9 mouse cellular contexts compared by ENCODE assay signal in the genomic region with DNA sequence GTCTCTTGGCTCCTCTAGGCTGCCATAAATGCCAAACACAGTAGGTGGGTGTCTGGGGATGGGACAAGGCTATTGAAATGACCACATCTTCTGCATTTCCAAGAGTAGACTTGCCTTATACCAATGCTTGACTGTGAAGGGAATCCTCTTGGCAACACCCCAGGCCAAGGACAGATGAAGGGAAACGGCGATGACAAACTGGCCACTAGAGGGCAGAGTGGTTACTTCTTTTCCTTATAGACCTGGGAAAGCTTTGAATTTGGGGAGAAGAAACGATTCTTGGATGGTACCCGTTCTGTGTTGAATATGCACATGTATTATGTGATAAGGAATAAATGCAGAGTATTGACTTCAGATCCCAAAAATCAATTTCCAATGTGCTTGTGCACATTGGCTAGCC. TPM values are rescaled to one million over a fixed set of nuclear protein-coding genes. Genes with fewer than 3 reads are reported as not detected.
DNase-seq lines count a peak whose midpoint lies in the region; ATAC-seq and TF ChIP-seq lines count a peak whose summit lies in the region.
"Had no signal": no experiment of that assay in that cellular context is flagged by ENCODE, and none has a peak within 500 bp of the region (broad histone marks: within the 10 kb centered on the region; RNA-seq: fewer than 3 reads in every experiment).

No protein-coding gene starts in this region.

- no peak overlapping the region for H3K4me2 ChIP-seq in hindbrain, embryonic 11.5 days (replicated peaks; ENCODE audit: low read depth, low read length)
- no peak overlapping the region for H3K4me2 ChIP-seq in hindbrain, embryonic 16.5 days (ENCODE audit: low read length)
- H3K4me2 ChIP-seq in embryonic facial prominence, embryonic 11.5 days (ENCODE audit: low read depth, low read length): no peak overlapping the region
- no peak overlapping the region for H3K4me2 ChIP-seq in midbrain, postnatal 0 days (ENCODE audit: low read depth, low read length, poor library complexity, severe bottlenecking)
- H3K4me2 ChIP-seq: midbrain, embryonic 12.5 days had no signal

- no peaks in the 10 kb centered on the region for H3K4me1 ChIP-seq in hindbrain, embryonic 11.5 days (replicated peaks; ENCODE audit: control insufficient read depth, insufficient read depth, low read length)
- H3K4me1 ChIP-seq in hindbrain, embryonic 16.5 days (ENCODE audit: control insufficient read depth, insufficient read depth, low read depth, low read length): peaks cover 13% of the 10 kb centered on the region
- no peaks in the 10 kb centered on the region for H3K4me1 ChIP-seq in embryonic facial prominence, embryonic 11.5 days (ENCODE audit: control insufficient read depth, insufficient read depth, low read length)
- H3K4me1 ChIP-seq in midbrain, postnatal 0 days (ENCODE audit: insufficient read depth, low read length): no peaks in the 10 kb centered on the region
- peaks cover 2% of the 10 kb centered on the region; the same call in 1 of the 2 replicates for H3K4me1 ChIP-seq in testis, adult 2 months (ENCODE audit: control insufficient read depth, insufficient read depth, low read length)

- H3K4me3 ChIP-seq in hindbrain, embryonic 11.5 days (ENCODE audit: low read depth, low read length): no peak overlapping the region
- H3K4me3 ChIP-seq in hindbrain, embryonic 16.5 days (ENCODE audit: low read length): no peak overlapping the region
- no peak overlapping the region for H3K4me3 ChIP-seq in embryonic facial prominence, embryonic 11.5 days (ENCODE audit: low read depth, low read length)
- no peak overlapping the region for H3K4me3 ChIP-seq in midbrain, postnatal 0 days (ENCODE audit: low read depth, low read length)
- H3K4me3 ChIP-seq in testis, adult 2 months (ENCODE audit: control insufficient read depth, low read depth, low read length): no peak overlapping the region
- H3K4me3 ChIP-seq: midbrain, embryonic 12.5 days had no signal

- peak; percentile 83 for DNase-seq in hindbrain, embryonic 11.5 days (ENCODE audit: low spot score)
- DNase-seq in adrenal gland, postnatal 36 days: peak; percentile 62 to 74
- DNase-seq in embryonic facial prominence, embryonic 11.5 days (ENCODE audit: low spot score): peak; percentile 83
- peak; percentile 52 to 69 for DNase-seq in heart, postnatal 36 days
- peak; percentile 77 to 86 for DNase-seq in left cerebral cortex, adult 18-20 months (ENCODE audit: low spot score in 2 of 2)
- peak; percentile 93 for DNase-seq in midbrain, postnatal 0 days (ENCODE audit: low spot score)

- intact Hi-C loops in heart, postnatal 36 days (cut with DNase I): loop anchor here (1.0 kb wide), 3 partner anchors 118 to 514 kb away; no protein-coding TSS in a partner anchor

- no peaks in the 10 kb centered on the region for H3K36me3 ChIP-seq in hindbrain, embryonic 11.5 days (ENCODE audit: control insufficient read depth, insufficient read depth, low read length)
- no peaks in the 10 kb centered on the region for H3K36me3 ChIP-seq in hindbrain, embryonic 16.5 days (ENCODE audit: control insufficient read depth, insufficient read depth, low read length)
- H3K36me3 ChIP-seq in embryonic facial prominence, embryonic 11.5 days (replicated peaks; ENCODE audit: control insufficient read depth, insufficient read depth, low read depth, low read length): no peaks in the 10 kb centered on the region
- no peaks in the 10 kb centered on the region for H3K36me3 ChIP-seq in midbrain, postnatal 0 days (ENCODE audit: insufficient read depth, low read length)
- no peaks in the 10 kb centered on the region for H3K36me3 ChIP-seq in testis, adult 2 months (ENCODE audit: control insufficient read depth, insufficient read depth, low read length)
- H3K36me3 ChIP-seq: midbrain, embryonic 12.5 days had no signal

- 10% methylated on average over 4 of the region's 4 CpGs for WGBS in hindbrain, embryonic 11.5 days
- 2% methylated on average over 4 of the region's 4 CpGs for WGBS in hindbrain, embryonic 16.5 days
- WGBS in embryonic facial prominence, embryonic 11.5 days: 13% methylated on average over 4 of the region's 4 CpGs
- 3% methylated on average over 4 of the region's 4 CpGs for WGBS in midbrain, postnatal 0 days

- no peak overlapping the region for H3K9ac ChIP-seq in hindbrain, embryonic 11.5 days (ENCODE audit: low read depth, low read length)
- H3K9ac ChIP-seq in hindbrain, embryonic 16.5 days (ENCODE audit: low read depth, low read length): no peak overlapping the region
- no peak overlapping the region for H3K9ac ChIP-seq in embryonic facial prominence, embryonic 11.5 days (replicated peaks; ENCODE audit: low read length)
- H3K9ac ChIP-seq in midbrain, postnatal 0 days (replicated peaks; ENCODE audit: low read length, poor library complexity, severe bottlenecking): no peak overlapping the region
- H3K9ac ChIP-seq: midbrain, embryonic 12.5 days had no signal

- no peaks in the 10 kb centered on the region for H3K27me3 ChIP-seq in hindbrain, embryonic 11.5 days (ENCODE audit: control insufficient read depth, insufficient read depth, low read length)
- no peaks in the 10 kb centered on the region for H3K27me3 ChIP-seq in hindbrain, embryonic 16.5 days (replicated peaks; ENCODE audit: control insufficient read depth, insufficient read depth, low read length)
- H3K27me3 ChIP-seq in embryonic facial prominence, embryonic 11.5 days (ENCODE audit: control insufficient read depth, insufficient read depth, low read length): no peaks in the 10 kb centered on the region
- H3K27me3 ChIP-seq in midbrain, postnatal 0 days (ENCODE audit: insufficient read depth, low read length): no peaks in the 10 kb centered on the region
- H3K27me3 ChIP-seq in testis, adult 2 months (ENCODE audit: control insufficient read depth, insufficient read depth, low read length): no peaks in the 10 kb centered on the region

- TF ChIP-seq POLR2A in testis, adult 2 months (IDR thresholded peaks at IDR 0.05; ENCODE audit: control insufficient read depth, low read depth, low read length): no peak

- no peaks in the 10 kb centered on the region for H3K9me3 ChIP-seq in hindbrain, embryonic 11.5 days (ENCODE audit: control insufficient read depth, low read length)
- H3K9me3 ChIP-seq in hindbrain, embryonic 16.5 days (ENCODE audit: control insufficient read depth, low read length): no peaks in the 10 kb centered on the region
- no peaks in the 10 kb centered on the region for H3K9me3 ChIP-seq in embryonic facial prominence, embryonic 11.5 days (replicated peaks; ENCODE audit: control insufficient read depth, low read length)
- H3K9me3 ChIP-seq in midbrain, postnatal 0 days (ENCODE audit: low read length): no peaks in the 10 kb centered on the region
- H3K9me3 ChIP-seq: midbrain, embryonic 12.5 days had no signal

- H3K27ac ChIP-seq in hindbrain, embryonic 11.5 days (ENCODE audit: low read depth, low read length): no peak overlapping the region
- no peak overlapping the region for H3K27ac ChIP-seq in hindbrain, embryonic 16.5 days (ENCODE audit: low read depth, low read length)
- H3K27ac ChIP-seq in embryonic facial prominence, embryonic 11.5 days (replicated peaks; ENCODE audit: low read depth, low read length): no peak overlapping the region
- no peak overlapping the region for H3K27ac ChIP-seq in midbrain, postnatal 0 days (ENCODE audit: low read depth, low read length)
- no peak overlapping the region for H3K27ac ChIP-seq in testis, adult 2 months (ENCODE audit: control insufficient read depth, insufficient read depth, low read depth, low read length)
- H3K27ac ChIP-seq: midbrain, embryonic 12.5 days had no signal

- peak; percentile 83 for TF ChIP-seq CTCF in midbrain, postnatal 0 days (IDR thresholded peaks at IDR 0.05)
- TF ChIP-seq CTCF in testis, adult 2 months (IDR thresholded peaks at IDR 0.05; ENCODE audit: control insufficient read depth, insufficient read depth, insufficient replicate concordance, low read depth, low read length): peak; percentile 62; the same call in 1 of the 2 replicates

- no peak for ATAC-seq in hindbrain, embryonic 11.5 days (ENCODE audit: low FRiP score)
- no peak for ATAC-seq in hindbrain, embryonic 16.5 days
- no peak for ATAC-seq in embryonic facial prominence, embryonic 11.5 days (replicated peaks; ENCODE audit: insufficient number of reproducible peaks, low FRiP score, low TSS enrichment, low read depth)
- ATAC-seq in midbrain, postnatal 0 days (ENCODE audit: low FRiP score): no peak

RNA-seq across cellular contexts. Expression of a gene that starts 50.8 kb away (rescaled TPM):
- polyA plus RNA-seq in hindbrain, embryonic 11.5 days (2014; fragmentation: Nextera tagmentation; extraction: Ambion mirVana): 0.82 and 0.84 TPM in 2 replicates
- polyA plus RNA-seq in hindbrain, embryonic 16.5 days (2015; fragmentation: Nextera tagmentation; extraction: Ambion mirVana): 13.3 and 14.3 TPM in 2 replicates
- total RNA-seq in adrenal gland, postnatal 36 days (2021): under 1 TPM; 0.07 to 0.13 TPM
- polyA plus RNA-seq in embryonic facial prominence, embryonic 11.5 days (2014; fragmentation: Nextera tagmentation; extraction: Ambion mirVana): 0.52 and 0.55 TPM in 2 replicates
- total RNA-seq in heart, postnatal 36 days (2021): under 1 TPM in 1 of 2 experiments, not detected in 1; 0.05 TPM
- total RNA-seq in left cerebral cortex, adult 18-20 months (2021): 10 to 100 TPM; 14.3 to 14.7 TPM
- total RNA-seq in midbrain, postnatal 0 days (2014; rRNA removed): 19.9 and 36.4 TPM in 2 replicates
- 16.4 and 18.7 TPM in 2 replicates for polyA plus RNA-seq in midbrain, postnatal 0 days (2015; fragmentation: Nextera tagmentation; extraction: Ambion mirVana)
- 8.9 and 9.2 TPM in 2 replicates for polyA plus RNA-seq in testis, adult 2 months (2012; rRNA removed)
